Mouse (Mus musculus) liver, adult (tissue): Measurements from ENCODE around the gene Ptges3l.

ENCODE experiments used
- GATA4 ChIP-seq: IDR thresholded peaks from 2 replicates; pipeline ENCODE4 v1.6.1; 2014; ENCODE audit warnings: mild to moderate bottlenecking, low read length; ENCODE audit not compliant: insufficient replicate concordance

Gene Ptges3l

DNA sequence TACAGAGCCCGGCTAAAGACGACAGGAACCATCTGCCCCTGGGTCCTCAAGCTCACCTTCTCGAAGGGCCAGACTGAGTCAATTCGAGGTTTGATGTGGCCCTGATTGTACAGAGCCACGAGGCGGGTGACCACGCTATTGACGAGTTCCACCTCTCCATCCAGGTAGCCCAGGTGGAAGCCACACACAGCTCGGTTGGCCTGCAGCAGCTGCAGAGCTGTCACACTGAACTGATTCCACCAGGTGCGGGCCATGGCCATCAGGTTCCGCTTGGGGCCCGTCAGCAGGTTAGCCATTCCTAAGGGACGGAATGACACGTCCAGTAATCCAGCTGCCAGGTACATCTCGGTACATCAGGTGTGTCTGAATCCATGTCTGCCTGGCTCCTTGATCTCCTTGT lies 35.2 kb upstream of the Ptges3l start:
- no peak for TF ChIP-seq GATA4

- no peak for TF ChIP-seq GATA4
Measured at GRCm38 (mm10) chr11:101459716-101460115, 34.6 kb upstream of the Ptges3l start.

GRCm38 (mm10) chr11:101458217-101458616 lies 33.1 kb upstream of the Ptges3l start:
- TF ChIP-seq GATA4 = no peak

- TF ChIP-seq GATA4 = no peak
Measured at GRCm38 (mm10) chr11:101457631-101458030, 32.5 kb upstream of the Ptges3l start.

- TF ChIP-seq GATA4 = no peak
Measured at GRCm38 (mm10) chr11:101455627-101456026, 30.5 kb upstream of the Ptges3l start.

DNA sequence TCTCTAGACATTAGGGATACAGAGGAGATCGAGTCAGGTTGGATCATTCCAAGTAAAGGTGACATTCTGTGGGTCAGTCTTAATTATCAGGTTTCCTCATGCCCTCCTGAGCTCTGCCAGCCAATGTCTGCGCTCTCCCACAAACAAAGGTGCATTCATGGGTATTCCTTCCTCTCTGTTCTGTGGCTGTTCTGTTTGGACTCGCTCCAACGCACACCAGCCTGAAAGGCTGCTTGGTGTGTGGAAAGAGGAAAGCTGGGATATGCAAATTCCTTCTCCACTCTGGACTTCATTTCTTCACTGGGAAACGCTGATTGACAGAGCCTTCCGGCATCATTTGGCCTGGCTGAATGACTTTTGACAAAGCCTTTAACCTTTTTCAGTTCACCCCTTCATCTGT lies 29.6 kb upstream of the Ptges3l start:
- TF ChIP-seq GATA4 = no peak

- peak; percentile 21; the same call in 1 of the 2 replicates for TF ChIP-seq GATA4
Measured at GRCm38 (mm10) chr11:101452093-101452774, 27.1 kb upstream of the Ptges3l start.

DNA sequence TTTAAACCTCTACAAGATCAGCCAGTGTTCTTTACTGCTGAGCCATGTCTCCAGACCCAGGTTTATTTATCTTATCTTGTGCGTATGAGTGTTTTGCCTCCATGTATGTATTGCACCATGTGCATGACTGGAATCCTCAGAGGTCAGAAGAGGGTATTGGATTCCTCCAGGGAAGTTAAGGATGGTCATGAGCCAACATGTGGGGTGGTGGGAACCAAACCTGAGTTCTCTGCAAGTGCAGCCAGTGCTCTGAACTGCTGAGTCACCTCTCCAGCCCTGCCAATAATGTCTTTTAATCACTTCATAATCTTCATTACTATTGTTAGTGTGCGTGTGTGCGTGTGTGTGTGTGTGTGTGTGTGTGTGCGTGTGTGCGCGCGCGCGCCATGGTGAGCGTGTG lies 26.4 kb upstream of the Ptges3l start:
- TF ChIP-seq GATA4 = no peak

GRCm38 (mm10) chr11:101450394-101450793 lies 25.3 kb upstream of the Ptges3l start:
- TF ChIP-seq GATA4 = no peak

DNA sequence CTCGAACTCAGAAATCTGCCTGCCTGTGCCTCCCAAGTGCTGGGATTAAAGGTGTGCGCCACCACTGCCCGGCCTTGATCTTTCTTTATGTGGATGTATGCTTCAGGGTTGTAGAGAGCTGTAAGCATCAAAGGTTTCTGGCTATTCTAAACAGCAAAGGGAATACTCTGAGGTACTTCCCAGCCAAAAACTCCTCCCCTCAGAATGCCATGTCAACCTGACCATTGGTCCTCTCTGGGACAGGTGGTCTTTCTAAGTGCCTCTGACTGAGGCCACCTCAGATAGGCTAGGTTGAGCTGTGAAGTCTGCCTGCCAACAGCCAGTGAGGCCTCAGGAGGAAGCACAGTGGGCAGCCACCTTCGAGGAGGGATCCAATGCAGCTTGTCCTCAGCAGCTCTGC lies 23.8 kb upstream of the Ptges3l start:
- TF ChIP-seq GATA4 = no peak

DNA sequence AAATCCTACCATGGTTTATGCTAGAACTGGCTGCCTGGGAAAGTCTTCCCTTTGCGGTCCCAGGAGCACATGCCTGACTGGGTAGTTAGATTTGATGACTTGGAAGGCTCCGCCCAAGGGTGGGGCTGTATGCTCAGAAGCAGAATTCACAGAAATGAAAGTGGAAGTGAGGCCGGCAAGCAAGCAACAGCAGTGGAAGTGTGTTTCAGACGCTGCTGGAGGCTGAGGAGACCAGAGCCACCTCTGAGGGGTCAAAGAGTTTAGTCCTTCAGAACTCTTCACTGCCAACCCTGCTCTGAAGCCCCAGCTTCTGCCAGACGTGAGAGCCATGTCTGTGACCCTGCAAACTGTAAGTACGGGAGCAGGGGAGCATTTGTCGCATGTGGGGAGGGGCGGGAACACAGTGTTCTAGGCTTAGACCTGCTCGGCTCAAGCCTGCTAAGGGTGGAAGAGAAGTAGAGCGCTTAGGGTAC lies 23.2 kb upstream of the Ptges3l start, which contains the start of gene Ifi35:
Gene Ifi35, plus strand, starts transcription at position 134 of the 473 bp plus-strand sequence.
- TF ChIP-seq GATA4 = peak; percentile 16; the same call in 1 of the 2 replicates

GRCm38 (mm10) chr11:101447786-101448185 lies 22.7 kb upstream of the Ptges3l start:
- no peak for TF ChIP-seq GATA4

- TF ChIP-seq GATA4 = no peak
Measured at GRCm38 (mm10) chr11:101446319-101446718, 21.2 kb upstream of the Ptges3l start.

DNA sequence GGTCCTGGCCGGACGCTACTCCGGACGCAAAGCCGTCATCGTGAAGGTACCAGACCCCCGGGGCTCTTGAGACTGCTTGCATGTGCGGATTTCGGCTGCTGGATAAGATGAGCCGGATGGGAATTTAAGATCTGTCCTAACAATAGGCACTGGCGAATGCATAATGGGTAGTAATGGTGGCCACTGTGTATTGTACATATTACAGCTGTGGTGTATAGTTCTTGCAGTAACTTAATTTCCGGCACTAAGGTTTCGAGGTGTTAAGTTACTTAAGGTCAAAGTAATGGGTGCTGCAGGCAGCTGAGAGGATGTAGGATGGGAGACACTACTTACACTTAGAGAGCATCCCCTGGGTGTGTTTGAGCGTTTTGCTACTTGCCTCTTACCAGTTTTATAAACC lies 17.6 kb upstream of the Ptges3l start:
- TF ChIP-seq GATA4 = no peak

- peak; percentile 44; the same call in 1 of the 2 replicates for TF ChIP-seq GATA4
Measured at GRCm38 (mm10) chr11:101442127-101442693, 17.1 kb upstream of the Ptges3l start, which contains the start of gene Rpl27. Rpl27 (plus strand) TSS chr11:101442298.

GRCm38 (mm10) chr11:101436916-101437315 lies 11.8 kb upstream of the Ptges3l start:
- TF ChIP-seq GATA4 = no peak
